Mouse (Mus musculus) intestine, embryonic 15.5 days (tissue): ENCODE results near the gene 4930404N11Rik. TPM values are rescaled to one million over a fixed set of nuclear protein-coding genes. Genes with fewer than 3 reads are reported as not detected.

ENCODE experiments used
- ATAC-seq: fragments of 200-750 bp; cut with Nextera tagmentation; 2 replicates; pipeline ENCODE4 v1.8.0; 2017; ENCODE audit warnings: moderate TSS enrichment, moderate library complexity
- H3K27ac ChIP-seq: fragments of 300-500 bp; sonication (generic); 2 replicates; pipeline ENCODE4 v1.5.1; 2015; ENCODE audit warnings: mild to moderate bottlenecking, inconsistent platforms
- H3K27me3 ChIP-seq: fragments of 300-500 bp; sonication (generic); replicated peaks from 2 replicates; pipeline ENCODE4 v1.6.1; 2015; ENCODE audit warnings: inconsistent platforms
- H3K36me3 ChIP-seq: fragments of 300-500 bp; sonication (generic); 2 replicates; pipeline ENCODE4 v1.6.1; 2015; ENCODE audit warnings: inconsistent platforms
- H3K4me1 ChIP-seq: fragments of 300-500 bp; sonication (generic); replicated peaks from 2 replicates; pipeline ENCODE4 v1.6.1; 2015; ENCODE audit warnings: inconsistent platforms
- H3K4me2 ChIP-seq: fragments of 300-500 bp; sonication (generic); replicated peaks from 2 replicates; pipeline ENCODE4 v1.6.1; 2015; ENCODE audit warnings: mild to moderate bottlenecking, inconsistent platforms
- H3K4me3 ChIP-seq: fragments of 300-500 bp; sonication (generic); replicated peaks from 2 replicates; pipeline ENCODE4 v1.5.1; 2015; ENCODE audit warnings: inconsistent platforms
- H3K9ac ChIP-seq: fragments of 300-500 bp; sonication (generic); 2 replicates; pipeline ENCODE4 v1.6.1; 2015; ENCODE audit warnings: inconsistent platforms
- H3K9me3 ChIP-seq: fragments of 300-500 bp; sonication (generic); 2 replicates; pipeline ENCODE4 v1.6.1; 2016; ENCODE audit warnings: inconsistent platforms
- WGBS: fragments of 180-500 bp; shearing (Covaris S2); methylation state at CpG from one replicate; pipeline ENCODE4 v1.1.7; 2015; 5-methylcytosine and 5-hydroxymethylcytosine counted together
- polyA plus RNA-seq: library from polyadenylated mRNA; unstranded; fragments of >200 nt; fragmentation: Nextera tagmentation; extraction: Ambion mirVana; gene quantifications from 2 replicates; pipeline ENCODE4 v1.2.1, GENCODE M21; 2015

4930404N11Rik gene
- polyA plus RNA-seq, 1 experiment from 2014 or later, result 1.0 TPM

DNA sequence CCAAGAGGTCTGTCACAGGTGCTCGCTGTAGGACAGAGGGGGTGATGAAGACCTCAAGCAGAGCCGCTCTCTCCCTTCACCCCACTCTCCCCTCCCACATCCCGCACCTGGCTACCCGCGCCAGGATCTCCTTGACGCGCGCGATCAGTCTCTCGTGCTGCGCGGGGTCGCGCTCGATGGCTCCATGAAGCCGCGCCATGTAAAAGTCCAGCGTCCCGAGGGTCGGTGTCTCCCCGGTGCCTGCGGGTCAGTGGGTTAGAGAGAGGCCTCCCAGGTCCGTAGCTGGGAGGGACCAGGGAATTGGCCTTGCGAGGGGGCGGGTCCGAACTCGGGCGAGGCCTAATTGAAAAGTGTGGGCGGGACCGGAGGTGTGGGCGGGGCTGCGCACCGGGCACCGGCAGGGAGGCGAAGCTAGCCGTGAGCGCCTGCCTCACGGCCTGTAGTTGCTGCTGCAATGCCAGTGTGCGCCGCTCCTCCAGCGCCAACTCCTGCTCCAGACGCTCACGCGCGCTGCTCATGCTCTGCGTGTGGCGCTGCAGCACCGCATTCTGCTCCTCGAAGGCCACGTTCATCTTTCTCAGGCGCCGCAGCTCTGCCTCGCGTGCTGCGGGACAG lies 19.1 kb downstream of the 4930404N11Rik start:
- 15% methylated on average over 54 of the region's 55 CpGs for WGBS
- Histone ChIP-seq H3K4me3 (peak overlapping the region; percentile 31), H3K4me2 (peak overlapping the region; percentile 70), H3K9me3 (no peaks in the 10 kb centered on the region), H3K9ac (peak overlapping the region; percentile 35; the same call in 1 of the 2 replicates), H3K36me3 (0 out of 2 replicates have a peak, but pooled peaks cover 9% of the 10 kb centered on the region), H3K4me1 (peaks cover 41% of the 10 kb centered on the region), H3K27me3 (peaks cover 13% of the 10 kb centered on the region), H3K27ac (peak overlapping the region; percentile 59; the same call in 1 of the 2 replicates)
- ATAC-seq, result peak; percentile 37

DNA sequence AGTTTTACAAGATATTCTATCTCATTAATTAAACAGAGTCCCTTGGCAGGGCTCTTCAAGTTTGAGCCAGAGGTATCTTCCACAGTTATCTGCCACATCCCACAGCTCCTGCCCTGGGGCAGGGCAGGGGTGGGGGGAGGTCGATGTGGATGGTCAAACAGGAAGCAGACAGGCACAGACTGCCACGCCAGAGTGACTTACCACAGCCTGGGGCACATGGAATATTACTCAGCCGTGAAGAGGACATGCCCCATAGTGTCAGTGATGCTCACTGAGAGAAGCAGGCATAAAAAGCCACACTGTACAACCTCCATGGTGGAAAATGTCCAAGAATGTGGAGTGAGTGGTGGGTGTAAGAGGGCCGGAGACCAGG lies 20.5 kb downstream of the 4930404N11Rik start:
- Histone ChIP-seq H3K4me3 (no peak overlapping the region), H3K27ac (no peak overlapping the region), H3K27me3 (peaks cover 13% of the 10 kb centered on the region), H3K4me2 (no peak overlapping the region), H3K36me3 (0 out of 2 replicates have a peak, but pooled peaks cover 9% of the 10 kb centered on the region), H3K9me3 (no peaks in the 10 kb centered on the region), H3K9ac (no peak overlapping the region), H3K4me1 (peaks cover 45% of the 10 kb centered on the region)
- 85% methylated on average over 4 of the region's 4 CpGs for WGBS
- no peak for ATAC-seq

DNA sequence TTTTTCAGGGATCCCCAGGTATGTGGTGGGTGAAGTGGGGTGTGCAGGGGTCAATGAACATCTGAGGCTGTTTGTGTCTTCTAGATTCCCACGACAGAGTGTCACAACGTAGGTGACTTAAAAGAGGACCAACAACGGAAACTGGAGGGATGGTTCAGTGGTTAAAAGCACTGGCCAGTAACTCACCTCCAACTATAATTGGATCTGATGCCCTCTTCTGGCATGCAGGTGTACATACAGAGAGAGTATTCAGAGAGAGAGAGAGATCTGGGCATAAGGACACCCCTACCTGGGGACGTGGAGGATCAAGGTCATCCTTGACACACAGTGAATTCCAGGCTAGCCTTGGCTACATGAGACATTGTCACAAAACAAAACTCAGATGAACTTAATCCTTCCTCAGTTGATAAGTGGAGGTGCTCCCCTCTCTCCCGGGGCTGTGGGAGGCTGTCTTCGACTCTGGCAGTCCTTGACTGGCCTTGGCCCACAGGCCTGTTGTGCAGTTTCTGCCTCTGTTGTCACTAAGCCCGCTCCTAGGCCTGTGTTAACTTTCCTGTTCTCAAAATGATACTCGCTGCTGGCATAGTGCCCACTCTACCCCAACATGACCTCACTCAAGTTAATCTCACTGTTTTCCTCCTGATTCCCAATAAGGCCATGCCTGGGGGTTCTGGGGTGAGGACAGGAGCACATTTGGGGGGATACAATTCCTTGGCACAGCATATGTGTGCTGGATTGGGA lies 21.0 kb downstream of the 4930404N11Rik start:
- no peak overlapping the region for H3K9ac ChIP-seq
- H3K27ac ChIP-seq, result no peak overlapping the region
- H3K4me2 ChIP-seq, result no peak overlapping the region
- ATAC-seq, result no peak
- no peak overlapping the region for H3K4me3 ChIP-seq
- H3K4me1 ChIP-seq, result peaks cover 42% of the 10 kb centered on the region
- 0 out of 2 replicates have a peak, but pooled peaks cover 9% of the 10 kb centered on the region for H3K36me3 ChIP-seq
- WGBS, result 48% methylated on average over 8 of the region's 8 CpGs
- peaks cover 13% of the 10 kb centered on the region for H3K27me3 ChIP-seq
- no peaks in the 10 kb centered on the region for H3K9me3 ChIP-seq

DNA sequence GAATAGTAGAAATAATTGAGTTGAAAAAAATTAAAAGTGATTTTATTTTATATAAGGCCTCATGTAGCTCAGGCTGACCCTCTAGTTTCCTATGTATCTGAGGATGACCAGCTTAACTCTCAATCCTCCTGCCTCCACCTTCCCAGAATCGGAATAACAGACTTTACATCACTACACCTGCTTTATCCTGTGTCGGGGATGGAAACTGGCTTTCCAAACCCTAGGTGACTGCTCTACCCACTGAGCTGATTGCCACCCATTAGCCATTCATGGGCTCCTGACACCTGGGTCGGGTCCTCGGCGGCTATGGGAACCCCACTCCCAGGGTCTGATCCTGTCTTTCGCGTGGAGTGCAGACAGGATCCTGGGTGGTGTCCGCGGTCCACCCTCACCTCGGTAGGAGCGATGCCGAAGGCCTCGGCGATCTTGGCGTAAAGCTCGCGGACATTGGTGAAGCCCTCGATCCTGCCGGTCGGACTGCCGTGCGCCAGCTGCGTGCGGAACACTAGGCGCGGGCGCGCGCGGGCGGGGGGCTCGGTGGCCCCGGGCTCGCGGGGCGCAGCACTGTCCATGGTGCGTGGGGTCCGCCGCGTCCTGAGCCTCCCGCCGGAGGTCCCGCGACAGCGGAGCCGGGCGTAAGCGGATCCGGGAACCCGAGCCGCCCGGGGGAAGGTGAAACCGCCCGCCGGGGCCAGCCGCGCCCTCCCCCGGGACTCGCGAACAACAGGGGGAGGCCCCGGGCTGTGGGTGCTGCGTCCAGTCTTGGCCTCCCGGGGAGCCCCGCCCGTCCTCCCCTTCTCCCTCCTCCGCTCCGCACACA lies 22.7 kb downstream of the 4930404N11Rik start, which contains the start of gene Gipc3:
TSS of gene Gipc3 (minus strand) at position 581 of the 820 bp plus-strand sequence.
- peaks cover 31% of the 10 kb centered on the region for H3K4me1 ChIP-seq
- WGBS, result 5% methylated on average over 64 of the region's 67 CpGs
- H3K27ac ChIP-seq, result no peak within 1 kb of the TSS
- H3K4me3 ChIP-seq, result peak within 1 kb of the TSS; percentile 51
- H3K27me3 ChIP-seq, result peaks cover 13% of the 10 kb centered on the region
- peak within 1 kb of the TSS; percentile 53 for H3K9ac ChIP-seq
- 0 out of 2 replicates have a peak, but pooled peaks cover 9% of the 10 kb centered on the region for H3K36me3 ChIP-seq
- H3K9me3 ChIP-seq, result no peaks in the 10 kb centered on the region
- ATAC-seq, result 0 out of 2 replicates have a peak, but pooled peaks have one; percentile 4
- H3K4me2 ChIP-seq, result peak within 1 kb of the TSS; percentile 93

DNA sequence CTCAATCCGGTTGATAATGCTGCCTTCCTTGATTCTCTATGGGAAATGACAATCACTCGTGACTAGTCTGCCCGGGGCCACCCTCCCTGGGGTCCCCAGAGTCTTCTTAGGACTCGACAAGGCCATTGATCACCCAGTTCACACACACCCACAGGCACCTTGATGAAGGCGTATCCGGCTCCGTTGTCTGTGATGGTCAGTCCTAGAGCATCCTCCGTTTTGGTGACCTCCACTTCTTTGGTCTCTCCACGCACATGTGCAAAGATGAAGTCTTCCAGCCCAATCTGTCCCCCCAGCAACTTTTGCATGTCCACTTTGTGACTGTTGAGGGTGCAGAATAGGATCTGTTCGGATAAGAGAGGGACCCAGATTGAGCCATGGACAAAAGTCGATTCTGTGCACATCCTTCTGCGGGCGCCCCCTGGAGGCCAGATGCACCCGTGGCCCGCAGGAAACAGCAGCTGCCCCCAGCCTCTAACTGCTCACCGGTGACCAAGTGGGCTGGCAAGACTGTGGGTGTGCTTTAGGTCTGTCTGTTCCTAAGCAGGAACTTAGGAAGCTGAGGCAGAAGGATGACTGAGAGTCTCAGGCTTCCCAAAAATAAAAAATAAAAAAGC lies 24.2 kb downstream of the 4930404N11Rik start:
- H3K4me3 ChIP-seq, result no peak overlapping the region
- no peak overlapping the region for H3K4me2 ChIP-seq
- H3K9me3 ChIP-seq, result no peaks in the 10 kb centered on the region
- 33% methylated on average over 16 of the region's 16 CpGs for WGBS
- H3K36me3 ChIP-seq, result 0 out of 2 replicates have a peak, but pooled peaks cover 3% of the 10 kb centered on the region
- no peak overlapping the region for H3K9ac ChIP-seq
- H3K27ac ChIP-seq, result no peak overlapping the region
- peaks cover 13% of the 10 kb centered on the region for H3K27me3 ChIP-seq
- peaks cover 21% of the 10 kb centered on the region for H3K4me1 ChIP-seq
- no peak for ATAC-seq

DNA sequence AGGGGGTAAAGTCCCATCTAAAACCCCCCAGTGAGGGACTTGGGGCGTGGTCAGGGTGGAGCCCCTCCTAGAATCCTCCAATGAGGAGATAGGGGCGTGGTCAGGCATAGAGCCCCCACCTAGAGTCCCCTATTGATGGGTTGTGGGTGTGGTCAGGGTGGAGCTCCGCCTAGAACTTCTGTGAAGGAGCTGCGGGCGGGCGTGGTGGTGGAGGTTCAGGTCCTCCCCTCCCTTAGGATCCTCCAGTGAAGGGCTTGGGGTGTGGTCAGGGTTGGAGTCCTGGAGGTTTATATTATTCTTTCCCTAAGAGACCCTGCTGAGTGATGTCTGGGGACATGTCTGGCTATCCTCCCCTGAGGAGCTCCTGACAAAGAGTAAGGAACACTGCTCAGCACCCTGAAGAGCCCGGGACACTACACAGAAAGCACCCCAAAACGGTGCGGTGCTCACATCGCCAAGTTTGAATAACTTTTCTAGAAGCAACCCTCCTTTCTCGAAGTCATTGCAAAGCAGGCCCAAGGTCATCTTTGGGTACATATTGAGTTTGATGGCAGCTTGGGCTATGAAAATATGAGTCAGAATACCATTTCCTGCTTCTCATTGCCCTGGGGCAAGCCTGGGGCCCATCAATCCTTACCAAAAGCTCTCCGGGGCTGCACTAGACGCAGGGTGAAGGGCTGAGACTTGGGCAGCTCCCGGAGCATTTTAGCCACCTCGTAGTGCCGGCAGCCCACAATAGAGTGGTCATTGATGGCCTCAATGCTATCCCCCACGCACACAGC lies 24.9 kb downstream of the 4930404N11Rik start:
- Histone ChIP-seq H3K4me1 (peaks cover 23% of the 10 kb centered on the region), H3K9ac (no peak overlapping the region), H3K36me3 (no peaks in the 10 kb centered on the region), H3K4me2 (no peak overlapping the region; the same call in 1 of the 2 replicates), H3K9me3 (no peaks in the 10 kb centered on the region), H3K4me3 (no peak overlapping the region), H3K27ac (no peak overlapping the region), H3K27me3 (peaks cover 13% of the 10 kb centered on the region)
- WGBS, result 46% methylated on average over 17 of the region's 17 CpGs
- ATAC-seq, result no peak

DNA sequence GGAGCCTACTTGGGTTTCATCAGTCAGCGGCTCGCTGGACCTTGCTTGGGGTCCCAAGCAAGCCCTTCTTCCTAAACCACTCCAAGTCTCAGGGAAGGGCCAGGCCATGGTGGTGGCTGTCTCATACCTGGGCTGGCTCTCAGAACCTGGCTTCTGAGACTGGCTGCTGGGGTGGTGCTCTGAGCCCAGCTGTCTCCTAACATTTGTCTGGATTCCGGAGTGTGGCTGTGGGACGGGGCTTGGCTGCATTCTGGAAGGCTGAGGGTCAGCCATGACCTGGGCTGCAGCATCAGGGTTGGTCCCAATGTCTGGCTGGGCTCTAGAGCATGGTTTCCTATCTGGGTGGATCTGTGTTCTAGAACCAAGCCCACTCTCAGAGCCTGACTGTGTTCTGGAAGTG lies 29.1 kb downstream of the 4930404N11Rik start:
- peak overlapping the region; percentile 85 for H3K27ac ChIP-seq
- H3K27me3 ChIP-seq, result peaks cover 9% of the 10 kb centered on the region
- no peaks in the 10 kb centered on the region for H3K36me3 ChIP-seq
- 87% methylated on average over 4 of the region's 4 CpGs for WGBS
- no peaks in the 10 kb centered on the region for H3K9me3 ChIP-seq
- H3K4me2 ChIP-seq, result no peak overlapping the region
- no peak overlapping the region for H3K9ac ChIP-seq
- H3K4me3 ChIP-seq, result no peak overlapping the region
- no peak for ATAC-seq
- peaks cover 43% of the 10 kb centered on the region for H3K4me1 ChIP-seq

DNA sequence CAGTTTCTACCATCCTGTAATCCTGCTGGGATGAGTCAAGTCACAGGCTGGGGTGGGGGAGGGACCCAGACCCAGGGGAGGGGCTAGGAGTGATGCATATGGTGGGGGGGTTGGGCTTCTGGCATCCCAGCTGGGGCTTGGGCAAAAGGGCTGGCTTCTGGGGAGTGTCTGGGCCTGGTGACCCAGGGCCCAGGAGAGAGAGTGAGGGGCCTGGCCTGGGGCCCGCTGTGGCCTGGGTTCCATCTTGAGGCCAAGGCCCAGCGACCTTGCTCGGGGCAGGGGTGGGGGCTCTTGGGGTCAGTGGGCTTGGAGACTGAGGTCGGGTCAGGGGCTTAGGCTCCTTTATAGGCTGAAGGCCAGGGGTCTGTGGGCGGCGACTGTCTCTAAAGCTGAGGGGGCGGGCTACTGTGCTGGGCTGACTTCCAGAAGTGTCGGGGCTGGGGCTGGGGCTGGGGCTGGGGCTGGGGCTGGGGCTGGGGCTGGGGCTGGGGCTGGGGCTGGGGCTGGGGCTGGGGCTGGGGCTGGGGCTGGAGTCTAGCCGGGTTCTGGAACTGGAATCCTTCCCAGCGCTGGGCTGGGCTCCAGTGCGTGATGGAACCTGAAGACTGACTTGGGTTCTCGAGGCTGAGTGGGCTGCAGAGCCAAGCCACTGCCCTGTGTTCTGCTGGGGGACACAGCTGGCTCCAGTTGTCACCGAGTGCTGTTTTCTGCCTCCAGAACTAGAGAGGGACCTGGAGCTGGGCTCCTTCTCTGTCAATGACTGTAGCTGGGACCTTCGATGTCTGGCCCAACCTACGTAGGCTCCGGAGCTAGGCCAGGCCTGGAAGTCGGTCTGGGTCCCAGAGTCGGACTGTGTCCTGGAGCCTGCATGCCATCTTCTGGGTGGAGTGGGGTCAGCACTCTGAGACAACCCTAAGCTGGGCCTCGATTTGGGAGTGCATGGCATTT lies 29.9 kb downstream of the 4930404N11Rik start:
- H3K27me3 ChIP-seq, result peaks cover 9% of the 10 kb centered on the region
- H3K4me1 ChIP-seq, result peaks cover 39% of the 10 kb centered on the region
- H3K4me2 ChIP-seq, result peak overlapping the region; percentile 18
- H3K36me3 ChIP-seq, result no peaks in the 10 kb centered on the region
- H3K9ac ChIP-seq, result peak overlapping the region; percentile 3; the same call in 1 of the 2 replicates
- H3K9me3 ChIP-seq, result no peaks in the 10 kb centered on the region
- ATAC-seq, result peak; percentile 62
- 45% methylated on average over 16 of the region's 19 CpGs for WGBS
- no peak overlapping the region for H3K4me3 ChIP-seq
- H3K27ac ChIP-seq, result peak overlapping the region; percentile 85

DNA sequence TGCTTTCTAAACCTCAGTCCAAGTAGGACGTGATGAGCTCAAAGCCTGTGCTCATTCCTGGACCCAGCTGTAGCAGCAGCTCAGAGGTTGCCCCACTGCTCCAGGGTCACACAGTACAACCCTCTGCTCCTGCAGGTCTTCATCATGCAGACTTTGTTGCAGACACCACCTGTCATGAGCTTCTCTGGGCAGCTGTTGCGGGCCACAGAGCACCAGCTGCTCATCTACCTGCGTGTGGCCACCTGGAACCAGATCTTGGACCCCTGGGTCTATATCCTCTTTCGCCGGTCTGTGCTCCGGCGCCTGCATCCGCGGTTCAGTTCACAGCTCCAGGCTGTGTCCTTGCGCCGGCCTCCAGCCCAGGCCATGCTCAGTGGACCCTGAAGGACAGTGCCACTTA lies 31.3 kb downstream of the 4930404N11Rik start:
- H3K4me3 ChIP-seq, result no peak overlapping the region
- whole genome bisulfite sequencing, result 70% methylated on average over 11 of the region's 11 CpGs
- peaks cover 9% of the 10 kb centered on the region for H3K27me3 ChIP-seq
- 0 out of 2 replicates have a peak overlapping the region, but pooled peaks have one; percentile 3 for H3K9ac ChIP-seq
- no peaks in the 10 kb centered on the region for H3K36me3 ChIP-seq
- H3K9me3 ChIP-seq, result no peaks in the 10 kb centered on the region
- no peak for ATAC-seq
- H3K27ac ChIP-seq, result peak overlapping the region; percentile 85; the same call in 1 of the 2 replicates
- H3K4me2 ChIP-seq, result no peak overlapping the region
- H3K4me1 ChIP-seq, result peaks cover 49% of the 10 kb centered on the region

DNA sequence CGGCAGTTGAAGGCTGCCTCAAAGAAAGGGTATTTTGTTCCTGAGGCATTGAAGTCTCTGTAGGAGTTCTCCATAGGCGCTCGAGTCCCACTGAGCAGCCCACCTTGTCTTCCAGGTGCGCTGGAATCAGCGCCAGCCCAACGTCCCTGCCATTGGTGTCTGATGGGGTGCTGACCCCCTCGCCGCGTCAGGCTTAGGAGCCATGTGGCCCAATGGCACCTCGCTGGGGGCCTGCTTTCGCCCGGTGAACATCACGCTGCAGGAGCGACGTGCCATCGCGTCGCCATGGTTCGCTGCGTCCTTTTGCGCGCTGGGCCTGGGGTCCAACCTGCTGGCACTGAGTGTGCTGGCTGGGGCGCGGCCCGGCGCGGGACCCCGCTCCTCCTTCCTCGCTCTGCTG lies 33.3 kb downstream of the 4930404N11Rik start:
- H3K4me3 ChIP-seq, result peak overlapping the region; percentile 15
- peak overlapping the region; percentile 4; the same call in 1 of the 2 replicates for H3K9ac ChIP-seq
- 34% methylated on average over 29 of the region's 29 CpGs for WGBS
- H3K4me2 ChIP-seq, result peak overlapping the region; percentile 46
- H3K36me3 ChIP-seq, result peaks cover under 1% of the 10 kb centered on the region; the same call in 1 of the 2 replicates
- peaks cover 65% of the 10 kb centered on the region for H3K4me1 ChIP-seq
- peaks cover 9% of the 10 kb centered on the region for H3K27me3 ChIP-seq
- no peak for ATAC-seq
- no peak overlapping the region for H3K27ac ChIP-seq
- no peaks in the 10 kb centered on the region for H3K9me3 ChIP-seq
